Mouse (Mus musculus): ENCODE results near the gene Rnf128. TPM values are rescaled to one million over a fixed set of nuclear protein-coding genes. Genes with fewer than 3 reads are reported as not detected.
A peak's percentile ranks its signal among the peaks of the same experiment; 100 is the strongest.

Rnf128 gene
- total RNA-seq, 2 experiments from 2014 or later, result 12.1 to 14.3 TPM

GRCm38 (mm10) chrX:139610765-139611300, 47.7 kb downstream of the Rnf128 start:
- intact Hi-C loops (cut with DNase I), result no loop called here
- no peak for DNase-seq (ENCODE audit: low spot score in 2 of 2)

GRCm38 (mm10) chrX:139614761-139615160, 51.6 kb downstream of the Rnf128 start:
- intact Hi-C loops (cut with DNase I), result no loop called here

GRCm38 (mm10) chrX:139622071-139622470, 59.0 kb downstream of the Rnf128 start:
- DNase-seq (ENCODE audit: low spot score in 2 of 2), result no peak
- intact Hi-C loops (cut with DNase I), result no loop called here

More at GRCm38 (mm10) chrX:139614761-139615160, 51.6 kb downstream of the Rnf128 start:
- no peak for DNase-seq (ENCODE audit: low spot score in 2 of 2)

GRCm38 (mm10) chrX:139634758-139635157, 71.6 kb downstream of the Rnf128 start:
- DNase-seq (ENCODE audit: low spot score in 2 of 2), result no peak
- intact Hi-C loops (cut with DNase I), result no loop called here

- intact Hi-C loops (cut with DNase I), result no loop called here
These were observed 76.6 kb downstream of the Rnf128 start for GRCm38 (mm10) chrX:139639744-139640143.

GRCm38 (mm10) chrX:139640418-139640817, 77.3 kb downstream of the Rnf128 start:
- no peak for DNase-seq (ENCODE audit: low spot score in 2 of 2)
- intact Hi-C loops (cut with DNase I), result no loop called here

More at GRCm38 (mm10) chrX:139639744-139640143, 76.6 kb downstream of the Rnf128 start:
- DNase-seq (ENCODE audit: low spot score in 2 of 2), result no peak

- DNase-seq (ENCODE audit: low spot score in 2 of 2), result no peak
- intact Hi-C loops (cut with DNase I), result no loop called here
These were observed 89.1 kb downstream of the Rnf128 start for GRCm38 (mm10) chrX:139652226-139652625.

GRCm38 (mm10) chrX:139653292-139653691, 90.2 kb downstream of the Rnf128 start:
- intact Hi-C loops (cut with DNase I), result no loop called here

GRCm38 (mm10) chrX:139654350-139655063, 91.4 kb downstream of the Rnf128 start:
- intact Hi-C loops (cut with DNase I), result no loop called here

More at GRCm38 (mm10) chrX:139653292-139653691, 90.2 kb downstream of the Rnf128 start:
- DNase-seq (ENCODE audit: low spot score in 2 of 2), result no peak

GRCm38 (mm10) chrX:139662111-139662510, 99.0 kb downstream of the Rnf128 start:
- DNase-seq (ENCODE audit: low spot score in 2 of 2), result no peak
- intact Hi-C loops (cut with DNase I), result no loop called here

More at GRCm38 (mm10) chrX:139654350-139655063, 91.4 kb downstream of the Rnf128 start:
- DNase-seq (ENCODE audit: low spot score in 2 of 2), result no peak

- DNase-seq (ENCODE audit: low spot score in 2 of 2), result no peak
- intact Hi-C loops (cut with DNase I), result loop anchor here (5.0 kb wide), 1 partner anchor 249 kb away; no protein-coding TSS in a partner anchor
These were observed 102.7 kb downstream of the Rnf128 start for GRCm38 (mm10) chrX:139665829-139666228.

- no peak for DNase-seq (ENCODE audit: low spot score in 2 of 2)
- intact Hi-C loops (cut with DNase I), result no loop called here
These were observed 121.3 kb downstream of the Rnf128 start for GRCm38 (mm10) chrX:139684410-139684774.

GRCm38 (mm10) chrX:139684775-139685695, 121.9 kb downstream of the Rnf128 start, which contains the start of gene Tbc1d8b:
Tbc1d8b (plus strand) TSS chrX:139684996.
- peak; percentile 73 to 76 for DNase-seq (ENCODE audit: low spot score in 2 of 2)
- intact Hi-C loops (cut with DNase I), result no loop called here

GRCm38 (mm10) chrX:139714381-139714780, 151.3 kb downstream of the Rnf128 start, which contains the start of gene Gm15013:
Gm15013 (minus strand) TSS chrX:139714481.
- intact Hi-C loops (cut with DNase I), result no loop called here
- no peak for DNase-seq (ENCODE audit: low spot score in 2 of 2)

GRCm38 (mm10) chrX:139722350-139722749, 159.2 kb downstream of the Rnf128 start:
- no peak for DNase-seq (ENCODE audit: low spot score in 2 of 2)
- intact Hi-C loops (cut with DNase I), result no loop called here

Other genes starting within 250 kb of the Rnf128 start
- gene Trap1a, start 229.6 kb upstream of the Rnf128 start, total RNA-seq (2021), result not detected
- under 1 TPM; 0.57 to 0.64 TPM for gene D330045A20Rik, start 82.9 kb upstream of the Rnf128 start, total RNA-seq (2021)
- gene Tbc1d8b, start 121.7 kb downstream of the Rnf128 start, total RNA-seq (2021), result 1 to 10 TPM; 3.1 to 4.3 TPM
- not detected for gene Gm15013, start 151.2 kb downstream of the Rnf128 start, total RNA-seq (2021)
- not detected for gene Ripply1, start 219.0 kb downstream of the Rnf128 start, total RNA-seq (2021)
- under 1 TPM; 0.54 to 0.66 TPM for gene Cldn2, start 237.5 kb downstream of the Rnf128 start, total RNA-seq (2021)